Mouse (Mus musculus) liver (tissue): ENCODE results near the gene Ptafr.

Experiments used
- DNase-seq: peaks from one replicate; pipeline ENCODE4 v3.0.0-alpha.2; 2020; ENCODE audit warnings: mixed read lengths

Gene Ptafr

DNA sequence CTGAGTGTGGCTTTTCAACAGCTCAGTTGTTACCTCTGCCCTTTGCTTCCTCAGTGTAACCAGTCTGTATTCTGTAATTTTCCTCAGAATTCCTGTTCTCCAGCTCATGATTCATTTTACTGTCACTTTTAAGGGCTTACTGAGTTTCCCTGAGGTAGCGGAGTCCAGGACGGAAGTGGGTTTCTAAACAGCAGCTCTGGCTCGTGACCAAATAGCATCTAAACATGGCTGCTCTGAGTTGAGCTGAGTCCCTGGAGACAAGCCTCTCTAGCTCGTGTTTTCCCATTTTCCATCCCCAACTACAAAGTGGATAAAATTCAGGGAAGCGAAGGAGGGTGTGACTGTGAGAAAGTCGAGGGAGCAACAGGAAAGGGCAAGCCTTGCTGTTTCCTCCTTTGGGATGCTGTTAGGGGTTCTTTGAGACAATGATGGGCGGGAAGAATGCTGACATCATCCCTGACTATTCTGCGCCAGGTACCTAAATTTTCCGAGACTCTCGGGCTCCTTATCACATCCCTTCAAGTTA is 55.0 kb downstream of the Ptafr start:
- no peak for DNase-seq

DNA sequence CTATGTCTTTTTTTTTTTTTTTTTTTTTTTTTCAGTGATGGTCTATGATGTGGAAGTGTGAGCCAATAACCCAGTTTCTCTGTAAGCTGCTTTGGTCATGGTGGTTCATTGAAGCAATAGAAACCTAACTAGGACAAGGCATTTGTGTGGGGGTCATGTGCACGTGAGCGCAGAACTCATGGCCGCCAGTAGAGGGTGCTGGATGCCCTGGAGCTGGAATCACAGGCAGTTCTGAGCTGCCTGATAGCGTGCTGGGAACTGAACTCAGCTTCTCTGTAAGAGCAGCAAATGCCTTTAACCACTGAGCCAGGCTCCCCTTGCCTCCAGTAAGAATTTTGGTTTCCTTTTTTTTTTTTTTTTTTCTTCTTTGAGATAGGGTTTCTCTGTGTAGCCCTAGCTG is 56.3 kb downstream of the Ptafr start:
- DNase-seq, result peak; percentile 29

DNA sequence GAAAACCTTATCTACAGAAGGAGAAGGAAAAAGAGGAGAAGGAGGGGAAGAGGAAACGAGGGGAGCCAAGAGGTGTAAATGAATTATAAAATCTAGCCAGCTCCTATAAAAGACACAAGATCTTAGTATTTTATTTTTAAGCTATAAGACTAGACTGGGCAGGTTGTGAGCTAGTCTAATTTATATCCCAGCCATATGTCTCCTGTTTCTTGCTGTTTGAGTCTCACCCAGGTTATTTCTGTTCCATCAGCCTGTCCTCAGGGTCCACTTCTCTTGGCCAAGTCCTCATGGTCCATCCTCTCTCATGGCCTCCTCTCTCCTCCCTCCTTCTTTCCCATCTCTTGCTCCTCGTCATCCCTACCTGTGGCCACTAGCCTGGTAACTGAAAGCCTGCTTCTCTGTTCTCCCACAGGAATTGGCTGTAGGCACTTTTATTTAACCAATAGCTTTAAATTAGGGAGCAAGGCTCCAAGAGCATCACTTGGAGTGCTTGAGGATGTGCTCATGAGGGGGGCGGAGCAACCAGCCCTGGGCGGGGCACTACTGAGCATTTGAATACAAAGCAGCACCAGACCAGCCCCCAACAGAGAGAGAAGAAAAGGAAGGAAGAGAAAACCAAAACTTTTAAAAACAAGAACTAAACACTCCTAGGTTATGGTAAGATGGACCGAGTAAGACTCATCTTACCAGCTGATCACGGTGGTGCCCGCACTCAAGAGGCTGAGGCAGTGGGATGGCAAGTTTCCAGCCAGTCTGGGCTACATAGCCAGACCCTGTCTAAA is 57.6 kb downstream of the Ptafr start:
- DNase-seq, result peak; percentile 56

DNA sequence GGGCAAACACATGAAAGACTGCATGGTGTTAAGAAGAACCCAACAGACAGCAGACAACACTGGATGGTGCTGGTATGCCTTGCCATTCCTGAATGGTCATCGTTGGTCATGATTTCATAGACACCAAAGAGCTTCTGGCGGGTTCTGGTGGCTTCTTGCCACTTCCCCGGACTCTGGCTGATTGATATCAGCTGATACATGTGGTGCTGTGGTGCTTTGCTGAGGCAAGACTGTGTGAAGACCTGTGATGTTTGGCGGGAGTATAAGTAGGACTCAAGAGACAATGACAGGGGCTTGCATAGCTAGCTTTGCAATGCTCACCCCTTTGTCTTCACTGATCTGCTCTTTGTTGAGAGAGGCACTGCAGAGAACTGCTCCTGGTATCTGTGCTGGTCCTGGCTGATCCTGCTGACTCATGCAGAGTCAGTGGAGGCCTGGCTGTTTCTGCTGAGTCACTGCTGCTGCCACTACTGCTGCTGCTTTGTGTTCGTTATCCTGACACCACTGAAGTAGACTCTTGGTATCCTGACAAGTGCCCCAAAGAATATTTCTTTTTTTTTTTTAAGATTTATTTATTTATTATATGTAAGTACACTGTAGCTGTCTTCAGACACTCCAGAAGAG is 60.3 kb downstream of the Ptafr start:
- peak; percentile 93 for DNase-seq

DNA sequence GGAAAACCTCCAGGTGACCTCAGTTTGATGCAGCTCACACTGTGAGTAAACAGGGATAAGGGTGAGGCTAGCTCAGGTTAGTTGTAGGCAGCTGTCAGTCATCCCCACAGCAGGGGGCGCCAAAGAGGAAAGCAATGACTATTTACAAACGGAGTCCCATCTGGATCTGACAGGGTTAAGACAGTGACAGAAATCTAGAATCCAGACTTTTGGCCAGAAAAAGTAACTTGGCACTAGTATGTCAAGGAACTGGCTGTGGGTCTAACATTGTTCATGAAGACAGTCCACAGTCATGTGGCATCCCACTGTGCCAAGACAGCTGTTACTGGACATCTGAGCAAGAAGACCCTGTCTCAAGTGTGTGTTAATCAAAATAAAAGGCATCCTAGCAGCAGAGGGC is 65.0 kb downstream of the Ptafr start:
- DNase-seq, result peak; percentile 90
